Mouse (Mus musculus): ENCODE measurements at regions not wholly inside any gene's neighbourhood (a gene's known extent, or its start where the extent isn't known, plus 50 kb on each side); places are given as distances from the start of the nearest gene placed in this dataset.
A peak's percentile ranks its signal among the peaks of the same experiment; 100 is the strongest.

- H3K27me3 ChIP-seq (ENCODE audit: control insufficient read depth, insufficient read depth, low read length): no peaks in the 10 kb centered on the region
- TF ChIP-seq POLR2A (IDR thresholded peaks at IDR 0.05; ENCODE audit: borderline replicate concordance, extremely low read depth, insufficient read depth, insufficient read length): no peak
- ATAC-seq (ENCODE audit: low FRiP score, low read depth): no peak
- no peak overlapping the region for H3K27ac ChIP-seq (replicated peaks; ENCODE audit: low read depth, low read length)
- no peaks in the 10 kb centered on the region for H3K4me1 ChIP-seq (ENCODE audit: control insufficient read depth, insufficient read depth, low read length)
- 89% methylated on average over 4 of the region's 4 CpGs for WGBS
- no peak overlapping the region for H3K4me2 ChIP-seq (replicated peaks; ENCODE audit: low read depth, low read length, severe bottlenecking)
- no peak overlapping the region for H3K4me3 ChIP-seq (replicated peaks; ENCODE audit: low read length)
- no peaks in the 10 kb centered on the region for H3K9me3 ChIP-seq (ENCODE audit: control insufficient read depth, low read length)
- DNase-seq (ENCODE audit: low spot score): no peak
- H3K36me3 ChIP-seq (ENCODE audit: control insufficient read depth, insufficient read depth, low read length): no peaks in the 10 kb centered on the region
- no peak overlapping the region for H3K9ac ChIP-seq (ENCODE audit: low read depth, low read length, severe bottlenecking)
These were observed 157.6 kb upstream of the Cox10 start for GRCm38 (mm10) chr11:64236873-64237272.

GRCm38 (mm10) chr11:64230071-64230470 lies 150.8 kb upstream of the Cox10 start:
- no peak overlapping the region for H3K27ac ChIP-seq (replicated peaks; ENCODE audit: low read depth, low read length)
- no peak overlapping the region for H3K4me3 ChIP-seq (replicated peaks; ENCODE audit: low read length)
- TF ChIP-seq POLR2A (IDR thresholded peaks at IDR 0.05; ENCODE audit: borderline replicate concordance, extremely low read depth, insufficient read depth, insufficient read length): no peak
- H3K4me1 ChIP-seq (ENCODE audit: control insufficient read depth, insufficient read depth, low read length): no peaks in the 10 kb centered on the region
- DNase-seq (ENCODE audit: low spot score): no peak
- no peaks in the 10 kb centered on the region for H3K36me3 ChIP-seq (ENCODE audit: control insufficient read depth, insufficient read depth, low read length)
- WGBS: 71% methylated on average over 4 of the region's 4 CpGs
- H3K4me2 ChIP-seq (replicated peaks; ENCODE audit: low read depth, low read length, severe bottlenecking): no peak overlapping the region
- no peak overlapping the region for H3K9ac ChIP-seq (ENCODE audit: low read depth, low read length, severe bottlenecking)
- ATAC-seq (ENCODE audit: low FRiP score, low read depth): no peak
- no peaks in the 10 kb centered on the region for H3K9me3 ChIP-seq (ENCODE audit: control insufficient read depth, low read length)
- no peaks in the 10 kb centered on the region for H3K27me3 ChIP-seq (ENCODE audit: control insufficient read depth, insufficient read depth, low read length)

GRCm38 (mm10) chr11:64220888-64221287 lies 141.6 kb upstream of the Cox10 start:
- ATAC-seq (ENCODE audit: low FRiP score, low read depth) (no peak), DNase-seq (ENCODE audit: low spot score) (no peak)
- no peaks in the 10 kb centered on the region for H3K9me3 ChIP-seq (ENCODE audit: control insufficient read depth, low read length)
- H3K36me3 ChIP-seq (ENCODE audit: control insufficient read depth, insufficient read depth, low read length): no peaks in the 10 kb centered on the region
- H3K4me1 ChIP-seq (ENCODE audit: control insufficient read depth, insufficient read depth, low read length): no peaks in the 10 kb centered on the region
- TF ChIP-seq POLR2A (IDR thresholded peaks at IDR 0.05; ENCODE audit: borderline replicate concordance, extremely low read depth, insufficient read depth, insufficient read length): no peak
- 87% methylated on average over 4 of the region's 4 CpGs for WGBS
- H3K4me2 ChIP-seq (replicated peaks; ENCODE audit: low read depth, low read length, severe bottlenecking): no peak overlapping the region
- no peaks in the 10 kb centered on the region for H3K27me3 ChIP-seq (ENCODE audit: control insufficient read depth, insufficient read depth, low read length)
- H3K9ac ChIP-seq (ENCODE audit: low read depth, low read length, severe bottlenecking): no peak overlapping the region
- H3K27ac ChIP-seq (replicated peaks; ENCODE audit: low read depth, low read length): no peak overlapping the region
- no peak overlapping the region for H3K4me3 ChIP-seq (replicated peaks; ENCODE audit: low read length)

GRCm38 (mm10) chr11:64217181-64217580 lies 137.9 kb upstream of the Cox10 start:
- TF ChIP-seq POLR2A (IDR thresholded peaks at IDR 0.05; ENCODE audit: borderline replicate concordance, extremely low read depth, insufficient read depth, insufficient read length): no peak
- ATAC-seq (ENCODE audit: low FRiP score, low read depth) (peak; percentile 68), DNase-seq (ENCODE audit: low spot score) (peak; percentile 40)
- Histone ChIP-seq H3K9me3 (ENCODE audit: control insufficient read depth, low read length) (no peaks in the 10 kb centered on the region), H3K36me3 (ENCODE audit: control insufficient read depth, insufficient read depth, low read length) (no peaks in the 10 kb centered on the region), H3K9ac (ENCODE audit: low read depth, low read length, severe bottlenecking) (no peak overlapping the region), H3K4me2 (replicated peaks; ENCODE audit: low read depth, low read length, severe bottlenecking) (no peak overlapping the region), H3K4me1 (ENCODE audit: control insufficient read depth, insufficient read depth, low read length) (no peaks in the 10 kb centered on the region), H3K27ac (replicated peaks; ENCODE audit: low read depth, low read length) (no peak overlapping the region), H3K4me3 (replicated peaks; ENCODE audit: low read length) (no peak overlapping the region), H3K27me3 (ENCODE audit: control insufficient read depth, insufficient read depth, low read length) (no peaks in the 10 kb centered on the region)
- WGBS: 40% methylated on average over 2 of the region's 2 CpGs

GRCm38 (mm10) chr11:64210916-64211315 lies 131.6 kb upstream of the Cox10 start:
- TF ChIP-seq POLR2A (IDR thresholded peaks at IDR 0.05; ENCODE audit: borderline replicate concordance, extremely low read depth, insufficient read depth, insufficient read length): no peak
- no peak overlapping the region; the same call in 1 of the 2 replicates for H3K27ac ChIP-seq (replicated peaks; ENCODE audit: low read depth, low read length)
- no peak overlapping the region for H3K4me3 ChIP-seq (replicated peaks; ENCODE audit: low read length)
- no peak overlapping the region for H3K4me2 ChIP-seq (replicated peaks; ENCODE audit: low read depth, low read length, severe bottlenecking)
- no peaks in the 10 kb centered on the region for H3K27me3 ChIP-seq (ENCODE audit: control insufficient read depth, insufficient read depth, low read length)
- H3K36me3 ChIP-seq (ENCODE audit: control insufficient read depth, insufficient read depth, low read length): no peaks in the 10 kb centered on the region
- DNase-seq (ENCODE audit: low spot score) (peak; percentile 3), ATAC-seq (ENCODE audit: low FRiP score, low read depth) (no peak)
- no peaks in the 10 kb centered on the region for H3K4me1 ChIP-seq (ENCODE audit: control insufficient read depth, insufficient read depth, low read length)
- H3K9ac ChIP-seq (ENCODE audit: low read depth, low read length, severe bottlenecking): no peak overlapping the region
- no peaks in the 10 kb centered on the region for H3K9me3 ChIP-seq (ENCODE audit: control insufficient read depth, low read length)
- WGBS: 59% methylated on average over 3 of the region's 3 CpGs

- H3K9ac ChIP-seq (ENCODE audit: low read depth, low read length, severe bottlenecking): no peak overlapping the region
- H3K36me3 ChIP-seq (ENCODE audit: control insufficient read depth, insufficient read depth, low read length): no peaks in the 10 kb centered on the region
- ATAC-seq (ENCODE audit: low FRiP score, low read depth) (no peak), DNase-seq (ENCODE audit: low spot score) (no peak)
- H3K27me3 ChIP-seq (ENCODE audit: control insufficient read depth, insufficient read depth, low read length): no peaks in the 10 kb centered on the region
- H3K27ac ChIP-seq (replicated peaks; ENCODE audit: low read depth, low read length): no peak overlapping the region
- no peaks in the 10 kb centered on the region for H3K4me1 ChIP-seq (ENCODE audit: control insufficient read depth, insufficient read depth, low read length)
- TF ChIP-seq POLR2A (IDR thresholded peaks at IDR 0.05; ENCODE audit: borderline replicate concordance, extremely low read depth, insufficient read depth, insufficient read length): no peak
- no peak overlapping the region for H3K4me2 ChIP-seq (replicated peaks; ENCODE audit: low read depth, low read length, severe bottlenecking)
- no peaks in the 10 kb centered on the region for H3K9me3 ChIP-seq (ENCODE audit: control insufficient read depth, low read length)
- no peak overlapping the region for H3K4me3 ChIP-seq (replicated peaks; ENCODE audit: low read length)
- 24% methylated on average over 2 of the region's 2 CpGs for WGBS
These were observed 129.0 kb upstream of the Cox10 start for GRCm38 (mm10) chr11:64208306-64208705.
